In the genomic region with DNA sequence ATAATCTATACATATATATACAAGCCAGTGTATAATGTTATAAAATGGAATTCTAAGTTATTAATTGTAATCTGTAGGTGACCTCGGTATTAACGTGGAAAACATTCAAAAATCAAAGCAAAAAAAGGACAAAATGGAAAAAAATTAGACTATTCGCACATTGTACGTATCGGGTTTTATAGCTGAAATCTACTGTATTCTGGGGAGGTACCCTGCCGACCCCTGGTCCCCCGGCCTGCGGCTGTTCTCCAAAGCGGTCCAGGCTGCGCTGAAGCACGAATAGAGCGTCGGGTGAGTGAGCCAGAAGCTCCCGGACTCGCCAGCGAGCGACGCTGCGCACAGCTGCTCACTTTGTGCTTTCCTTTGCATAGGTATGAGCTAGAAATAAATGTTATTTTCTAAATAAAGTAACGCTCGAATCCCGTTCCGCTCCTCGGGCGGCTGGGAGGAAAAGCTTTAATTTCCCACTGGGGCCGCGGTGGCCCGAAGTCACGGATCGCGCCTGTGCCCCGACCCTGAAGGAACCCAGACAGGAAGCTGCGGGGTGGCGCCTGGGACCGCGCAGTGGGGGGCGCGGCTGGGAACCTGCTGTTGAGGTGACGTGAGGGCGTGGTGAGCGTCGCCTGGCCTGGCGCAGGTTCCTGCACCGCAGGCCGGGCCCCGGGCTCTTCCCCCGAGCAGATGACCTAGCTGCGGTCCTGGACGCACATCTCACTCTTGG, we compare ENCODE assay signal across 8 mouse cellular contexts. TPM values are rescaled to one million over a fixed set of nuclear protein-coding genes. Genes with fewer than 3 reads are reported as not detected.
DNase-seq lines count a peak whose midpoint lies in the region; ATAC-seq and TF ChIP-seq lines count a peak whose summit lies in the region.

No protein-coding gene starts in this region.

- peaks cover 94% of the 10 kb centered on the region for H3K27me3 ChIP-seq in heart, embryonic 12.5 days (replicated peaks)
- H3K27me3 ChIP-seq in ES-Bruce4 (ENCODE audit: control insufficient read depth, insufficient read depth, low read length, poor library complexity, severe bottlenecking), result peaks cover 49% of the 10 kb centered on the region
- H3K27me3 ChIP-seq in forebrain, embryonic 16.5 days (replicated peaks; ENCODE audit: control insufficient read depth, insufficient read depth, low read length), result peaks cover 39% of the 10 kb centered on the region
- H3K27me3 ChIP-seq in liver, embryonic 15.5 days, result peaks cover 100% of the 10 kb centered on the region

- peak overlapping the region; percentile 51 for H3K4me2 ChIP-seq in heart, embryonic 12.5 days
- peak overlapping the region; percentile 63 for H3K4me2 ChIP-seq in forebrain, embryonic 16.5 days (ENCODE audit: low read length)
- H3K4me2 ChIP-seq in liver, embryonic 15.5 days, result peak overlapping the region; percentile 13; the same call in 1 of the 2 replicates

- under 1% methylated on average over 49 of the region's 49 CpGs for WGBS in heart, embryonic 12.5 days
- WGBS in forebrain, embryonic 16.5 days, result under 1% methylated on average over 40 of the region's 49 CpGs
- WGBS in liver, embryonic 15.5 days (ENCODE audit: insufficient replicate concordance), result 1% methylated on average over 49 of the region's 49 CpGs

- H3K4me1 ChIP-seq in heart, embryonic 12.5 days (replicated peaks), result peaks cover 37% of the 10 kb centered on the region
- no peaks in the 10 kb centered on the region for H3K4me1 ChIP-seq in ES-Bruce4 (ENCODE audit: control insufficient read depth, insufficient read depth, low read length)
- peaks cover 38% of the 10 kb centered on the region for H3K4me1 ChIP-seq in forebrain, embryonic 16.5 days (replicated peaks; ENCODE audit: control insufficient read depth, insufficient read depth, low read length)
- H3K4me1 ChIP-seq in liver, embryonic 15.5 days (replicated peaks), result peaks cover 18% of the 10 kb centered on the region

- H3K27ac ChIP-seq in heart, embryonic 12.5 days (ENCODE audit: poor library complexity, severe bottlenecking), result no peak overlapping the region
- H3K27ac ChIP-seq in ES-Bruce4 (ENCODE audit: insufficient read depth, low read length), result no peak overlapping the region
- peak overlapping the region; percentile 8 for H3K27ac ChIP-seq in forebrain, embryonic 16.5 days (ENCODE audit: low read length)
- no peak overlapping the region for H3K27ac ChIP-seq in liver, embryonic 15.5 days (replicated peaks)

- no peak for ATAC-seq in heart, embryonic 12.5 days (ENCODE audit: insufficient number of reproducible peaks, low FRiP score)
- no peak for ATAC-seq in forebrain, embryonic 16.5 days
- ATAC-seq in liver, embryonic 15.5 days (ENCODE audit: insufficient read depth), result no peak

- no peak for TF ChIP-seq EP300 in ES-Bruce4 (IDR thresholded peaks at IDR 0.05; ENCODE audit: insufficient read depth, low read depth, low read length)

- peak overlapping the region; percentile 20 for H3K4me3 ChIP-seq in heart, embryonic 12.5 days
- H3K4me3 ChIP-seq in ES-Bruce4 (ENCODE audit: low read depth, low read length), result peak overlapping the region; percentile 59
- peak overlapping the region; percentile 23 for H3K4me3 ChIP-seq in forebrain, embryonic 16.5 days (replicated peaks; ENCODE audit: low read length)
- H3K4me3 ChIP-seq in liver, embryonic 15.5 days (replicated peaks), result no peak overlapping the region

- H3K36me3 ChIP-seq in heart, embryonic 12.5 days, result no peaks in the 10 kb centered on the region
- H3K36me3 ChIP-seq in ES-Bruce4 (ENCODE audit: control insufficient read depth, insufficient read depth, low read length, poor library complexity, severe bottlenecking), result no peaks in the 10 kb centered on the region
- H3K36me3 ChIP-seq in forebrain, embryonic 16.5 days (ENCODE audit: control insufficient read depth, insufficient read depth), result no peaks in the 10 kb centered on the region
- H3K36me3 ChIP-seq in liver, embryonic 15.5 days (replicated peaks), result no peaks in the 10 kb centered on the region

- TF ChIP-seq CTCF in ES-Bruce4 (IDR thresholded peaks at IDR 0.05; ENCODE audit: low read depth, low read length), result no peak

- H3K9ac ChIP-seq in heart, embryonic 12.5 days, result no peak overlapping the region
- H3K9ac ChIP-seq in ES-Bruce4 (ENCODE audit: low read depth, poor library complexity, severe bottlenecking), result no peak overlapping the region
- H3K9ac ChIP-seq in forebrain, embryonic 16.5 days (replicated peaks; ENCODE audit: low read depth, low read length), result peak overlapping the region; percentile 44
- H3K9ac ChIP-seq in liver, embryonic 15.5 days, result no peak overlapping the region

- DNase-seq in heart, adult 9 months (ENCODE audit: low spot score in 2 of 2), result no peak
- no peak for DNase-seq in ovary, adult 18-20 months (ENCODE audit: low spot score)
- DNase-seq in right cerebral cortex, adult 18-20 months, result no peak
- no peak for DNase-seq in lung, postnatal 25 days (ENCODE audit: low spot score)

- no peaks in the 10 kb centered on the region for H3K9me3 ChIP-seq in heart, embryonic 12.5 days (replicated peaks)
- H3K9me3 ChIP-seq in ES-Bruce4 (replicated peaks; ENCODE audit: control insufficient read depth, insufficient read depth, low read length, poor library complexity, severe bottlenecking), result no peaks in the 10 kb centered on the region
- no peaks in the 10 kb centered on the region for H3K9me3 ChIP-seq in forebrain, embryonic 16.5 days (ENCODE audit: control insufficient read depth, low read length)
- H3K9me3 ChIP-seq in liver, embryonic 15.5 days (replicated peaks), result no peaks in the 10 kb centered on the region

- TF ChIP-seq POLR2A in ES-Bruce4 (IDR thresholded peaks at IDR 0.05; ENCODE audit: insufficient read depth, low read length), result no peak

RNA-seq across cellular contexts. Expression of a gene that starts 5.6 kb away (rescaled TPM):
- 0.13 TPM in 1 of 2 replicates, not detected in the other for polyA plus RNA-seq in heart, embryonic 12.5 days (2016; fragmentation: Nextera tagmentation; extraction: Ambion mirVana)
- polyA plus RNA-seq in ES-Bruce4 (2011; ENCODE audit: insufficient read depth, insufficient read length, low read depth, missing spikeins), result 0.75 and 0.84 TPM in 2 replicates
- 2.3 and 2.4 TPM in 2 replicates for polyA plus RNA-seq in forebrain, embryonic 16.5 days (2015; fragmentation: Nextera tagmentation; extraction: Ambion mirVana)
- polyA plus RNA-seq in liver, embryonic 15.5 days (2015; fragmentation: Nextera tagmentation; extraction: Ambion mirVana), result not detected in 2 replicates

Comparison
In these comparisons a context has a peak if more than half of its experiments do, and no peak if none do; other contexts are left out.
1. H3K4me2 ChIP-seq: peak in every context shown above with its lines; median percentile 63 in forebrain, embryonic 16.5 days; 51 in heart, embryonic 12.5 days; 13 in liver, embryonic 15.5 days.